Mouse (Mus musculus) mouse trophoblast stem cell (cell line): ENCODE data around the gene Rac3.
"Not testable (repeated sequence)": the region's sequence is repeated elsewhere in the genome, so short reads cannot be mapped to it uniquely, and the experiment has no call there.

ENCODE experiments used
- in situ Hi-C, 2 experiments: fragments of 300-500 bp; cut with MseI, MboI; formaldehyde crosslinking; loops; 2 replicates in 1 of 2; 3 replicates in 1 of 2; pipeline ENCODE4 v1.15.1; 2025

The Rac3 gene

GRCm38 (mm10) chr11:120728530-120729240, 7.4 kb downstream of the Rac3 start:
- in situ Hi-C loops = loop anchor here (5.0 kb wide), 1 partner anchor 49 kb away; no protein-coding TSS in a partner anchor

- in situ Hi-C loops = loop anchor here (5.0 kb wide), 1 partner anchor 48 kb away; no protein-coding TSS in a partner anchor
These were observed 8.3 kb downstream of the Rac3 start for GRCm38 (mm10) chr11:120729432-120730050.

- in situ Hi-C loops = no loop called here
These were observed 9.1 kb downstream of the Rac3 start for GRCm38 (mm10) chr11:120730331-120730870.

- in situ Hi-C loops = no loop called here
These were observed 10.1 kb downstream of the Rac3 start for GRCm38 (mm10) chr11:120731395-120731794.

- in situ Hi-C loops = no loop called here
These were observed 10.8 kb downstream of the Rac3 start, which contains the start of gene Cbr2 for GRCm38 (mm10) chr11:120731858-120732680. TSS of gene Cbr2 (minus strand) at chr11:120732114.

- in situ Hi-C loops = no loop called here
These were observed 12.3 kb downstream of the Rac3 start for GRCm38 (mm10) chr11:120733521-120733920.

- in situ Hi-C loops = no loop called here
These were observed 15.2 kb downstream of the Rac3 start for GRCm38 (mm10) chr11:120736424-120736823.

- in situ Hi-C loops = no loop called here
These were observed 19.7 kb downstream of the Rac3 start for GRCm38 (mm10) chr11:120740981-120741380.

- in situ Hi-C loops = no loop called here
These were observed 22.9 kb downstream of the Rac3 start for GRCm38 (mm10) chr11:120744121-120744701.

GRCm38 (mm10) chr11:120747974-120748373, 26.7 kb downstream of the Rac3 start:
- in situ Hi-C loops = no loop called here

GRCm38 (mm10) chr11:120749430-120749829, 28.2 kb downstream of the Rac3 start:
- in situ Hi-C loops = no loop called here

- in situ Hi-C loops = no loop called here
These were observed 30.3 kb downstream of the Rac3 start for GRCm38 (mm10) chr11:120751606-120752005.

GRCm38 (mm10) chr11:120760236-120760635, 39.0 kb downstream of the Rac3 start:
- in situ Hi-C loops = no loop called here

- in situ Hi-C loops = no loop called here
These were observed 40.8 kb downstream of the Rac3 start for GRCm38 (mm10) chr11:120761811-120762671.

- in situ Hi-C loops = not testable (repeated sequence)
These were observed 41.4 kb downstream of the Rac3 start, which contains the start of gene Hmga1b for GRCm38 (mm10) chr11:120762672-120763041. TSS of gene Hmga1b (plus strand) at chr11:120762794.

GRCm38 (mm10) chr11:120763121-120763999, 42.1 kb downstream of the Rac3 start:
- in situ Hi-C loops = not testable (repeated sequence)

GRCm38 (mm10) chr11:120767023-120767422, 45.8 kb downstream of the Rac3 start:
- in situ Hi-C loops = not testable (repeated sequence)

- in situ Hi-C loops = no loop called here
These were observed 46.9 kb downstream of the Rac3 start for GRCm38 (mm10) chr11:120768206-120768605.

GRCm38 (mm10) chr11:120772749-120773148, 51.5 kb downstream of the Rac3 start:
- in situ Hi-C loops = no loop called here
